Mouse (Mus musculus) stomach, postnatal 0 days (tissue): ENCODE measurements at regions not wholly inside any gene's neighbourhood (a gene's known extent, or its start where the extent isn't known, plus 50 kb on each side); places are given as distances from the start of the nearest gene placed in this dataset.

Experiments used
- ATAC-seq: fragments of 200-750 bp; cut with Nextera tagmentation; 2 replicates; pipeline ENCODE4 v1.8.0; 2017; ENCODE audit not compliant: low FRiP score, low TSS enrichment
- DNase-seq: peaks from one replicate; pipeline ENCODE4 v3.0.0-alpha.2; 2016; ENCODE audit warnings: low spot score
- H3K27ac ChIP-seq: fragments of 300-500 bp; sonication (generic); replicated peaks from 2 replicates; pipeline ENCODE4 v1.5.1; 2014; ENCODE audit warnings: mild to moderate bottlenecking, control low read depth
- H3K27me3 ChIP-seq: fragments of 300-500 bp; sonication (generic); 2 replicates; pipeline ENCODE4 v1.6.1; 2014; ENCODE audit warnings: low read length; ENCODE audit not compliant: control insufficient read depth, insufficient read depth
- H3K36me3 ChIP-seq: fragments of 300-500 bp; sonication (generic); 2 replicates; pipeline ENCODE4 v1.6.1; 2014; ENCODE audit warnings: low read length, mixed read lengths; ENCODE audit not compliant: control insufficient read depth, insufficient read depth
- H3K4me1 ChIP-seq: fragments of 300-500 bp; sonication (generic); replicated peaks from 2 replicates; pipeline ENCODE4 v1.6.1; 2014; ENCODE audit warnings: antibody characterized with exemption; ENCODE audit not compliant: control insufficient read depth, insufficient read depth
- H3K4me2 ChIP-seq: fragments of 300-500 bp; sonication (generic); replicated peaks from 2 replicates; pipeline ENCODE4 v1.6.1; 2014; ENCODE audit warnings: low read depth, mild to moderate bottlenecking, control low read depth, moderate library complexity
- H3K4me3 ChIP-seq: fragments of 300-500 bp; sonication (generic); 2 replicates; pipeline ENCODE4 v1.5.1; 2014; ENCODE audit warnings: low read depth, low read length, control low read depth
- H3K9ac ChIP-seq: fragments of 300-500 bp; sonication (generic); 2 replicates; pipeline ENCODE4 v1.6.1; 2014; ENCODE audit warnings: mild to moderate bottlenecking, low read length, control low read depth, mixed read lengths
- H3K9me3 ChIP-seq: fragments of 300-500 bp; sonication (generic); 2 replicates; pipeline ENCODE4 v1.6.1; 2016; ENCODE audit warnings: low read length; ENCODE audit not compliant: control insufficient read depth
- CTCF ChIP-seq: IDR thresholded peaks from 2 replicates; pipeline ENCODE4 v1.5.1; 2016; ENCODE audit warnings: antibody characterized with exemption, low read depth, mild to moderate bottlenecking, moderate library complexity
- EP300 ChIP-seq: optimal IDR thresholded peaks from 2 replicates; pipeline ENCODE3; 2016; ENCODE audit warnings: antibody characterized with exemption
- WGBS: fragments of 180-500 bp; shearing (Covaris S2); extraction: QIAGEN DNeasy Blood & Tissue Kit; methylation state at CpG from one replicate; pipeline ENCODE4 v1.1.7; 2014; 5-methylcytosine and 5-hydroxymethylcytosine counted together

DNA sequence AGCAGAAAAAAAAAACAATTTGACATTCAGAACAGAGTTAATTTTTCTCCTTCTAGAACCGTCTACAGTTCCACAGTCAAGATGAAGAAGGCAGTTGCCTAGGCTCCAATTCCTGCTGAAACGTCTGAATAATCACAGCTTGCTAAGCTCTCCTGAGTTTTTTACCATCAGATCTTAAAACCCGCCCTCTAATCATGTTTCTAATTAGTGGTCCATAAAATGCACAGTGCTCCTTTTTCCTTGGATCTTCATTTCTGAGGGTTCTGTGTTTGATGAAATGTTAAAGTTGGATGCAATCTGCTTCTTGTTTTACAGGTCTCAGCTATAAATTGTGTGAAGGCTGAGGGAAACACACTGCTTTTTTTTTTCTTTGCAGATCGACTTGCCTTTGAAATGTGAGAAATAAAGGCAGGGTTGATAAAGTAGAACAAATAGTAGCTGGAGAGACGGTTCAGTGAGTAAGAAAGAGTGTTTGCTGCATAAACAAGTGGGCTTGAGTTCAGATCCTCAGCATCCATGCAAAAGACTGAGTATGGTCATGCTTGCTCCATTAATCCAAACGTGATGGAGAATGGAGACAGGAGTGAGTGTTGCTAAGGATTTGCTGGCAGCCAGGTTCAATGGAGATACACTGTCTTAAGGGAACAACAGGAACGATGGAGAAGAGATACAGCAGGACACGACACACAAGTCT lies 499.3 kb downstream of the Nuf2 start:
- Histone ChIP-seq H3K4me3 (no peak overlapping the region), H3K4me1 (no peaks in the 10 kb centered on the region), H3K27me3 (no peaks in the 10 kb centered on the region), H3K27ac (no peak overlapping the region), H3K9ac (no peak overlapping the region), H3K4me2 (no peak overlapping the region), H3K36me3 (no peaks in the 10 kb centered on the region), H3K9me3 (no peaks in the 10 kb centered on the region)
- no peak for ATAC-seq
- 62% methylated on average over 8 of the region's 8 CpGs for WGBS
- DNase-seq, result no peak
- TF ChIP-seq EP300 (no peak), CTCF (no peak)

DNA sequence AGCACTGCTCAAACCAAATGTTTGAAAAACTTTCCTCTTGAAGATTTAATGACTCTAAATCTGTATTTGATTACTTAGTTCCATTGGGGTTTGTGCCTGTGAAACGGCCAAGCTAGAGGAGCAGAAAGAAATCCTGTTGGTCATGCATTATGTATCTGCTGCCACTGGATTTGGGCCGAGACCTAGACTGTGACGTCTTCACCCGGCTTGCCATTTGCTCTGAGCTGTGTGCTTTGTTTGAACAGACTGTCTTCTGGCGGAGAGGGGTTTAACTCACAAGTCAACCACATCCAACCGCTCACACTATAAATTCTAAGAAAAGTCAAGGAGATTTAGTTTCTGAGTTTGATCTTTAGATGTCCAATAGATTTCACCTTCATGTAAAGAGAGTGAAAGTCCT lies 503.6 kb downstream of the Nuf2 start:
- TF ChIP-seq EP300 (no peak), CTCF (no peak)
- WGBS, result 55% methylated on average over 6 of the region's 6 CpGs
- no peak for ATAC-seq
- H3K27ac ChIP-seq, result no peak overlapping the region
- H3K4me2 ChIP-seq, result no peak overlapping the region
- H3K27me3 ChIP-seq, result no peaks in the 10 kb centered on the region
- H3K4me3 ChIP-seq, result no peak overlapping the region
- H3K36me3 ChIP-seq, result no peaks in the 10 kb centered on the region
- no peak overlapping the region for H3K9ac ChIP-seq
- H3K4me1 ChIP-seq, result no peaks in the 10 kb centered on the region
- no peaks in the 10 kb centered on the region for H3K9me3 ChIP-seq
- no peak for DNase-seq

DNA sequence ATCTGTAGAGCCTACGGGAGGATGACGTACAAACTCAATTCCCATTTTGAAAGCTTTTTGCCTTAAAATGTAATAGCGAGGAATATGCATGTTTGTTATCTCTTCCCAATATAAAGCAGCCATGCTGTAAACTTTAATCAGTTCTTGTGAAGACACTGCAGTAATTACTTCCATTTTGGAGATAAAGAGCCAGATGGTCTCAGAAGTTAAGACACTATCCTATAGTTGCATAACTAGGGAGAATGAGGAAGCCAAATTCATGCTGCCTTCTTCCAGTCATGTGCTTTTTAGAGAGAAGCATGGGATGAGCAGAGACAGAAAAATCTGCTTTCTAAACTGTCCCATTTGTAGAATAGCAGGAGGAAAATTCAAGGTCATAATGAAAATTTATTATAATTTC lies 504.0 kb downstream of the Nuf2 start:
- DNase-seq, result no peak
- no peak overlapping the region for H3K4me3 ChIP-seq
- no peaks in the 10 kb centered on the region for H3K27me3 ChIP-seq
- WGBS, result 84% methylated on average over 3 of the region's 3 CpGs
- no peak for ATAC-seq
- H3K36me3 ChIP-seq, result no peaks in the 10 kb centered on the region
- no peak overlapping the region for H3K9ac ChIP-seq
- TF ChIP-seq CTCF, result no peak
- H3K4me2 ChIP-seq, result no peak overlapping the region
- no peaks in the 10 kb centered on the region for H3K9me3 ChIP-seq
- H3K27ac ChIP-seq, result no peak overlapping the region
- H3K4me1 ChIP-seq, result no peaks in the 10 kb centered on the region

GRCm38 (mm10) chr1:169024531-169024930 lies 506.7 kb downstream of the Nuf2 start:
- H3K27ac ChIP-seq, result no peak overlapping the region
- H3K4me3 ChIP-seq, result no peak overlapping the region
- no peak for DNase-seq
- H3K4me2 ChIP-seq, result no peak overlapping the region
- H3K36me3 ChIP-seq, result no peaks in the 10 kb centered on the region
- no peaks in the 10 kb centered on the region for H3K9me3 ChIP-seq
- WGBS, result 83% methylated on average over 4 of the region's 4 CpGs
- no peaks in the 10 kb centered on the region for H3K4me1 ChIP-seq
- no peak for TF ChIP-seq EP300
- no peak for TF ChIP-seq CTCF
- no peak overlapping the region for H3K9ac ChIP-seq
- H3K27me3 ChIP-seq, result no peaks in the 10 kb centered on the region
- no peak for ATAC-seq

GRCm38 (mm10) chr1:168991506-168992244 lies 539.6 kb downstream of the Nuf2 start:
- Histone ChIP-seq H3K4me3 (no peak overlapping the region), H3K9ac (no peak overlapping the region), H3K27ac (no peak overlapping the region), H3K27me3 (no peaks in the 10 kb centered on the region), H3K4me1 (no peaks in the 10 kb centered on the region), H3K36me3 (no peaks in the 10 kb centered on the region), H3K4me2 (no peak overlapping the region), H3K9me3 (no peaks in the 10 kb centered on the region)
- ATAC-seq (no peak), DNase-seq (no peak)
- WGBS, result 72% methylated on average over 14 of the region's 14 CpGs
- TF ChIP-seq CTCF (no peak), EP300 (no peak)

- WGBS, result 69% methylated on average over 8 of the region's 8 CpGs
- no peak overlapping the region for H3K9ac ChIP-seq
Observed at GRCm38 (mm10) chr1:168975037-168975698, 543.1 kb upstream of the Pbx1 start.

More at GRCm38 (mm10) chr1:168975037-168975698, 543.1 kb upstream of the Pbx1 start:
- Histone ChIP-seq H3K4me3 (no peak overlapping the region), H3K27me3 (no peaks in the 10 kb centered on the region), H3K36me3 (no peaks in the 10 kb centered on the region), H3K27ac (no peak overlapping the region), H3K9me3 (no peaks in the 10 kb centered on the region), H3K4me2 (no peak overlapping the region), H3K4me1 (no peaks in the 10 kb centered on the region)
- no peak for ATAC-seq
- TF ChIP-seq CTCF (no peak), EP300 (no peak)
- DNase-seq, result no peak
